Mouse (Mus musculus) gastrocnemius, adult 8-10 months (tissue): ENCODE results near the gene Dmrtc2. TPM values are rescaled to one million over a fixed set of nuclear protein-coding genes. Genes with fewer than 3 reads are reported as not detected.
"Not testable (repeated sequence)": the region's sequence is repeated elsewhere in the genome, so short reads cannot be mapped to it uniquely, and the experiment has no call there.

Experiments
- DNase-seq, 2 experiments: peaks; one replicate each; pipeline ENCODE4 v3.0.0; 2022; ENCODE audit warnings: low spot score in 2 of 2
- total RNA-seq, 4 experiments: library from RNA; stranded (reverse); gene quantifications; 2 replicates each; pipeline ENCODE4 v1.2.4; 2022

Gene Dmrtc2
- total RNA-seq = not detected

DNA sequence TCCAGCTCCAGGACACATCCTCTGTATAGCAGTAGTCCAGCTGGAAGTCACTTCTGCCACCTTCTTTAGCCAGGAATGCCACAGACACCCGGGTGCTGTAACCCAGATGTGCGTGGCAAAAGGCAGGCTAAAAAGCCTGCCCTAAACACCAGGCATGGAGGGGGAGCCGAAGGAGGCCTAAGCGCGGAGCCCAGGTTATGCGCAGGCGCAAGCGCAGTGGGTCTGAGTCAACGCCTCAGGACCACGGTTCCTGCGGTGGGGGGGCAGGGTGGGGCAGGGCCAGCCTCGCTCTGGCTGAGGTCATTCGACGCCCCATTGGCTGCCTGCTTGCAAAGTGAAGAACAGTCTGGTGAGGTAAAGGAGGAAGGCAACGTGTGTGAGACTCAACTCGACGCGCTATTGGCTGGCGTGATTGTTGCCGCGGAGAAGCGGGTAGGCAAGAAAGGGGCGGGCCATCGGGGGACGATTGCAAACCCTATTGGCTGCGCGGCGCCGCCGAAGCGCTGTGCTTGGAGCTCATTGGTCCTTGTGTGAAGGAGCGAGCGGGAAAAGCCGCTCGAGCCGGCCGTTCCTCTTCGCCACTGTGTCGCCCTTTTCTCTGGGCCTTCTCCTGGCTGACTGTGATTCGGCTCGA is at the start of gene Dmrtc2, which contains the start of gene Lypd4:
Gene Dmrtc2 (plus strand): TSS at position 526 of the 634 bp plus-strand sequence.
Gene Lypd4 (minus strand): TSS at position 410 of the 634 bp plus-strand sequence.
- DNase-seq = no peak

GRCm38 (mm10) chr7:24824452-24824851 is 45.4 kb upstream of the Dmrtc2 start:
- DNase-seq = no peak

GRCm38 (mm10) chr7:24827181-24827580 is 42.7 kb upstream of the Dmrtc2 start:
- DNase-seq = no peak

GRCm38 (mm10) chr7:24838732-24839409 is 31.0 kb upstream of the Dmrtc2 start:
- not testable (repeated sequence) for DNase-seq

DNA sequence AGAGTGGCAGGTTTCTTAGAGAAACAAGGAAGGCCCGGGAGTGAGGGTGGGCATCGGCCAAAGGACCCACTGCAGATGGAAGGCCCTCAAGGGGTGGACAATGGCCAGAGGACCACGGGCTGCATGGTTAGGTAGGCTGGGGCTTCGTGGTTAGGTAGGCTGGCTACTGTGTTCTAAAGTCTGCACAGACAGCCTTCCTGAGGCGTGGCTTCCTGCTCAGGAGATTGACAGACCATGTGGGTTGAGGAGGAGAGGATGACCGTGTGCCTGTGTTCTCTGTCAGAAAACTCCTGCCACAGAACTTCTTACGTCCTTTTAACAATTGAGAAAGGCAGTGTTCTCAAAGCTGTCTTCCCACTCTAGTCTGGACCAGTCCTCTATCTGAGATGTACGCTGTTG is 30.4 kb upstream of the Dmrtc2 start:
- no peak for DNase-seq

- DNase-seq = no peak
These were observed 29.5 kb upstream of the Dmrtc2 start for GRCm38 (mm10) chr7:24840331-24840730.

- DNase-seq = no peak
These were observed 28.8 kb upstream of the Dmrtc2 start for GRCm38 (mm10) chr7:24841009-24841408.

DNA sequence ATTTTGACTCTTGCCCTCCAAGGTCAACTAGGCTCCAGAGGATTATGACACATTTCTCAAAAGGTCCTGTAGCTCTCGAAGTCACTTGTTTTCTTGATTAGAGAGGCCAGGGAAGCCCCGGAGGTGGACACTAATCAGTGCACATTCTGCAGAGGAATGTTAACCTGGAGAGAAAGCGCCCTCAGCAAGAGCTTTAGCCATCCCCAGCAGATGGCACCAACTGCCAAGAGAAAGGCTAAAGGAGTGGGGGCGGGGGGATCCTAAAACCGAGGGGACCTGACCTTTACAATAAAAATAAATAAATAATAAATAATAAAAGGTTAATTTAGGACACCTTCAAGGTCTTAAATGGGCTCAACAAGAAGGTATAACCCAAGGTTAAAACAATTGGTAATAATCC is 25.7 kb upstream of the Dmrtc2 start:
- DNase-seq = no peak

GRCm38 (mm10) chr7:24845181-24845580 is 24.7 kb upstream of the Dmrtc2 start:
- DNase-seq = no peak

GRCm38 (mm10) chr7:24845713-24846112 is 24.1 kb upstream of the Dmrtc2 start:
- no peak for DNase-seq

DNA sequence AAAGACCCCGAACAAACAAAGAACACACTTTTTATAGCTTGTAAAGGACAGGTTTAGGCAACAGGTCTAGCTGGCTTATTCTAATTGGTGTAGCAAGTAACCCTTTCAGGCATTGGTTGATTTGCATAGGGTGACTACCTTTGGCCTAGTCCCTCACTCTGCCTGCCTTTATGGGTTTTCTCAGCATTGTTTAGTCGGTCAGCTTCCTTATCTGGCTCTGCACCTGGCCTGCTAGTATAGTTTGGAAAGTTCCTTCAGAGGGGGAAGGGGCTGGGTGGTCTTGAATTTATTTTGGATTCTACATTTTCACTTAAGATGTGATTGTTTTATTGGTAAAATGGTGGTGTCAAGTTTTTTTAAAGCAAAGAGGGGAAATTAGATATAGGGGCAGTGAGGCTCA is 23.3 kb upstream of the Dmrtc2 start:
- not testable (repeated sequence) for DNase-seq

- DNase-seq = no peak
These were observed 19.7 kb upstream of the Dmrtc2 start for GRCm38 (mm10) chr7:24850162-24850561.

DNA sequence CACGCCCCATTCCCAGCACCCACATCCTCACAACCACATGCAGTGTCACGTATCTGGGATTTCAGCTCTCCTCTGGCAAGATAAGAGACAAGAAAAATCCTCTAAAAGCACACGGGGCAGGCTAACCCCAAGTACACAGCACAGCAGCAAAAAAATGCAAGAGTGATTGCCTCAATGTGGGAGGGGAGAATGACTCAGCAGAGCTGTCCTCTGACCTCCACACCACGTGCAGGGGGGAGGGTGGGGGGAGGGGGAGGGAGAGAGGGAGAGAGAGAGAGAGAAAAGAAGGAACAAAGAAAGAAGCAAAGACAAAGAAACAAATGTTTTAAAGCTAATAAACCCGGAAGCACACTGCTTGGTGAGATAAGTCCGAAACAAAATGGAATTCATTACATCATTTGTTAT is 19.0 kb upstream of the Dmrtc2 start:
- no peak for DNase-seq

DNA sequence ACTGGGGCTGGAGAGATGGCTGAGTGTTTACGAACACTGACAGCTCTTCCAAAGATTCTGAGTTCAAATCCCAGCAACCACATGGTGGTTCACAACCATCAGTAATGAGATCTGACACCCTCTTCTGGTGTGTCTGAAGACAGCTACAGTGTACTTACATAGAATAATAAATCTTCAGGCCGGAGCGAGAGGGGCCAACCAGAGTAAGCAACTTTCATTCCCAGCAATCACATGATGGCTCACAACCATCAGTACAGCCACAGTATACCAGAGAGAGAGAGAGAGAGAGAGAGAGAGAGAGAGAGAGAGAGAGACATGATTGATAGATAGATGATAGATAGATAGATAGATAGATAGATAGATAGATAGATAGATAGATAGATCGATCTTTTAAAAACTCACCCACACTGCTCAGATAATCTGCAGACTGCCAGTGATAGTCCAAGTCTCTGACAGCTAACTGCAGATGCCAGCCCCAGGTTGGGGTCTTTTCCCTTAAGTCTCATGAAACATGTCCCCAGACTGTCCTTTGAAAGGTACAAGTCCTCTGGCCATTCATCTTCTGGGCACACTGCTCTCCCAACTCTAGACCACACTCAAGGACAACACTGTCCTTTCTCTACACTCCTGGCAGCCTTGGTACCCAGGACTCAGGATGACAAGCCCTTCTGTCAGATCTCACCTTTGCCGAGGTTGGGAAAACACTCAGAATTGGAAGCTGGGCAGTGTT is 18.1 kb upstream of the Dmrtc2 start:
- DNase-seq = no peak

DNA sequence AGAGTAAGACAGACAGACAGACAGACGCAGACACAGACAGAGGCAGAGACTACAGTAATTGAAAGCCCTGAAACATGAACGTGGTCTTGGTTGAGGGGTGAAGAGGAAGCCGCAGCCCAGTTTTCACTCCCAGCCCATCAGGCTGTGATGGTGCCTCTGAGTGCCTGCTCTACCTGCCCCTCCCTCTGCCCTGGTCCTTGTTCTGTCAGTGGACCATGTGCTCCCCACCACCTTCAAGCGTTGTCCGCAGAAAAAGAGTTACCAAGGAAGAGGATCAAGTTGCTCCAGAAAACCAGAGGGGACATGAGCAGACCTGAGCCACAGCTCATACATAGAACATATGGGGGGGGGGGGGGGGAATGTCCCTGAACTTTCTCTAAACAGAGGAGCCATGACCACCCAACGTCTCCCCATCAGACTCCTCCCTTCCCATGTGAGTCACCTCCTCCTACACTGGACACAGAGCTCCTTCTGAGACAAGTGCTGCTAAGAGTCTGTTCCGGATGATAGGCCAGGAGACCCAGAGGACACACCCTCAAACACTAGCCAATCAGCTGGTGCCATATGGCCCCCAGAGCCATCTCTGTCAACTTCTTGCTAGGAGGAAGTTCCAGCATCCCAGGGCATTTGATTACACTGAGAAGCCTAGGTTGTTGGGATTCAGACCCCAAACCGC is 17.2 kb upstream of the Dmrtc2 start:
- DNase-seq = no peak

GRCm38 (mm10) chr7:24853233-24853563 is 16.7 kb upstream of the Dmrtc2 start:
- DNase-seq = no peak

- no peak for DNase-seq
These were observed 16.2 kb upstream of the Dmrtc2 start for GRCm38 (mm10) chr7:24853695-24854094.

DNA sequence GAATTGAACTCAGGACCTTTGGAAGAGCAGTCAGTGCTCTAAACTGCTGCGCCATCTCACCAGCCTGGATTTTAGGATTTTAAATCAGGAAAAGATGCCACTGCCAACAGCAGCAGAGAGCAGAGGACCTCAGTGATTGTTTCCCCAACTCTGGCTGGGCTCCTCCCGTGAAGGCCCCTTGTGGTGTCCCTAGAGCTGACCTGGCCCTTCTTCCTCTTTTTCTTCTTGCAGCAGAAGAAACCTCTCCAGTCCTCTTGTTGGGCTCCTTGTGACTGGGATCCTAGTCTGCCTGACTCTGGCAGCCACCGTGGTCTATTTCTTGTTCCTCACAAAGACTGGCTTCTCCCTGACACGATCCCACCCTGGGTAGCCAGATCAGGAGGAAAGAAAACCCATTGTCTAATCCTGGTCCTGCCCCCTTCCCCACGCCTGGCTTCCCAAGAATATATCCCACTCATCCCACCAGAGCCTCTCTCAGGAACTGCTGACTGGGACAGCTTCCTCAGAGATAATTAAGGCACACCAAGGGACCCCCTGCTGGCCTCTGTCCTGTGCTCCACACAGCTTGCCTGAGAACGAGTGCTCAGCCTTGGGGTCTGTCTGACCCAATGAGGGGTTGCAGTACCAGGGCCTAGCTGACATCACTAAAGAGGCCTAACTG is 13.3 kb upstream of the Dmrtc2 start:
- no peak for DNase-seq

GRCm38 (mm10) chr7:24859234-24859633 is 10.6 kb upstream of the Dmrtc2 start:
- no peak for DNase-seq

DNA sequence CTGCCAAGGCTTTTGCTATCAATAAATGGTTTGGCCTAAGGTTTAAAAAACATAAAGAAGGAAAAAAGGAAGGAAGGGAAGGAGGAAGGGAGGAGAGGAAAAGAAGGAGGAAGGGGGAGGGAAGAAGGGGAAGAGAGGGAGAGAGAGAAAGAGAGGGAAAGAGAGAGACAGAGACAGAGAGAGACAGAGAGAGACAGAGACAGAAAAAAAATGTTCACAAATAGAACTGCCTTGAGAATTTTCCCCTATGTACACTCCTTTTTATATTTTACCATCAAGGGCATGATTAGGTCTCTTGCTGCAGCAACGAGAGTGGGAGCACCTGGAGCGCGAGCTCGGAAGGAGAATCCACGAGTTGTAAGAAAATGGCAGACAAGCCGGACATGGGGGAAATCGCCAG is 7.9 kb upstream of the Dmrtc2 start, which contains the start of gene Gm9844:
Gene Gm9844 (plus strand): TSS at position 301 of the 400 bp plus-strand sequence.
- no peak for DNase-seq

DNA sequence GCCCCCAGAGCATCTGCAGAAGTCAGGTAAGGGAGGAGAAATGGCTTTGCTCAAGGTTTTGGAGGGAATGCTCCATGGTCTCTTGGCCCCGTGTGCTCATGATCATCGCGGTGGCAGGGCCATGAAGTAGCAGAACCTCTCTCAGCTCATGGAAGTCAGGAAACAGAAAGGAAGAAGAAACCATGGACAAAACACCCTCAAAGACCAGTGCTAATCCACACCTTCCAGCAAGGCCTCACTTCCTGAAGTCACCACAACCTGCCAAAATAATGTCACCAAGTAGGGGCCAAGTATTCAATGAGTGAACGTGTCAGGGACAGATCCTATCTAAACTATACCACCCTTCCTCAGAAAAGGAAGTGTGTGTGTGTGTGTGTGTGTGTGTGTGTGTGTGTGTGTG is 7.0 kb upstream of the Dmrtc2 start:
- no peak for DNase-seq
